Mouse (Mus musculus): Measurements from ENCODE around the gene Uqcr10.

GRCm38 (mm10) chr11:4730913-4731312 is 26.8 kb upstream of the Uqcr10 start:
- TF ChIP-seq POLR2A (IDR thresholded peaks at IDR 0.05; ENCODE audit: control insufficient read depth in 1 of 2, insufficient read depth in 1 of 2, low read depth in 1 of 2, low read length in 2 of 2, poor library complexity in 1 of 2) = no peak
- no peak for TF ChIP-seq BHLHE40 (IDR thresholded peaks at IDR 0.05; ENCODE audit: borderline replicate concordance, low read depth, low read length)
- no peak for TF ChIP-seq ZNF384 (IDR thresholded peaks at IDR 0.05; ENCODE audit: low read depth, low read length)
- no peak for TF ChIP-seq RCOR1 (IDR thresholded peaks at IDR 0.05; ENCODE audit: low read depth, low read length)
- TF ChIP-seq CHD1 (IDR thresholded peaks at IDR 0.05; ENCODE audit: low read depth, low read length) = no peak
- no peak for TF ChIP-seq GABPA (IDR thresholded peaks at IDR 0.05; ENCODE audit: low read depth, low read length)
